Mouse (Mus musculus): ENCODE data around the gene Sema4g.
A peak's percentile ranks its signal among the peaks of the same experiment; 100 is the strongest.

The Sema4g gene

DNA sequence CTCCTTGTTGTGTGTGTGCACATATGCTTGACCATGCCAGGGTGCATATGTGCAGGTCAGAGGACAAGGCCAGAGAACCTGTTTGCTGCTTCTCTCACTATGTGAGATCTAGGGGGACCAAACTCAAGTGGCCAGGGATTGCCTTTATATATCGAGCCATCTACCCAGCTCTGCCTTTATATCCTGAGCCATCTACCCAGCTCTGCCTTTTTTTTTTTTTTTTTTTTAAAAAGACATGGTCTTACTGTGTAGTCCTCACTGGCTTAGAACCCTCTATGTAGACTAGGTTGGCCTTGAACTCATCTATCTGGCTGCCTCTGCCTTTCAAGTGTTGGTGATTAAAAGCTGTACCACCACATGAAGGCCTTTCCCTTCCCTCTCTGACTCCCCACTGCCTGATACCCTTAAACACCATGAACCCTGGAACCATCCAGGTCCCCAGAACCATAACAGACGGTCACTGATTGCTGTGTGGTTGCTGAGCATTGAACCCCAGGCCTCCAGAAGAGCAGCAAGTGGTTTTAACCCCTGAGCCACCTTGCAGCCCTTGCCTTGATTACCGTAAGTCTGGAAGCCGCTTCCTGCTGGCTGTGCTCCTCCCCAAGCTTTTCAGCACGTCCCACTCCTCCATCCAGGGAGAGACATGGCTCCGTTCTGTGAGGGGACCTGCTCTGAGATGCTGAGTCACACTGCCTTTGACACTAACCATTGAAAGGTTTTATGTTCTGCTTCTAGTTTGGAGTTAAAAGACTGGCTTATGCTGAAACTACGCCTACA, 15.0 kb downstream of the Sema4g start:
- DNase-seq (ENCODE audit: low spot score in 2 of 2): no peak

GRCm38 (mm10) chr19:45005444-45005843, 16.5 kb downstream of the Sema4g start, which contains the start of gene Twnk:
Gene Twnk, plus strand, starts transcription at chr19:45005663.
- DNase-seq (ENCODE audit: low spot score in 2 of 2): no peak

GRCm38 (mm10) chr19:45005957-45006712, 17.2 kb downstream of the Sema4g start, which contains the start of gene Mrpl43:
Gene Mrpl43, minus strand, starts transcription at chr19:45006442.
- peak; percentile 88 to 96 for DNase-seq (ENCODE audit: low spot score in 2 of 2)

GRCm38 (mm10) chr19:45007021-45007420, 18.1 kb downstream of the Sema4g start:
- DNase-seq (ENCODE audit: low spot score in 2 of 2): no peak

GRCm38 (mm10) chr19:45007425-45008191, 18.7 kb downstream of the Sema4g start:
- DNase-seq (ENCODE audit: low spot score in 2 of 2): no peak

DNA sequence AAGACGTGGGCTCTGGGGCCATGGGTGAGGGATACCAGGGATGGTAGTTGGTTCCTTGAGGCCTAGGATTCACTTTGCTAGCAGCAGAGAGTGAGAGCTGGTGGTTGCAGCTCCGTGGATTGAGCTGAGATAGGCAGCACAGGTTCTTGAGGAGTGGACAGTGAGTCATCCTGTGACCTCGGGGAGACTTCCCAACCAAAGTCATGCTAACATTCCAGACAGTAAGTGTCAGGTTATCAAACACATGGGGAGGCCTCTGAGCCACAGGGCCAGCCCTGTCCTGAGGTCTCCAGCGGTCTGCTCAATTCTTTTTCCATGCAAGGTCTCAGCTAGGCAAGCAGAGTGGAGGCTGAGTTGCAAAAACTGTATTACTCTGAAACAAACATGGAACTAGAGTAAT, 21.7 kb downstream of the Sema4g start:
- DNase-seq (ENCODE audit: low spot score in 2 of 2): no peak

DNA sequence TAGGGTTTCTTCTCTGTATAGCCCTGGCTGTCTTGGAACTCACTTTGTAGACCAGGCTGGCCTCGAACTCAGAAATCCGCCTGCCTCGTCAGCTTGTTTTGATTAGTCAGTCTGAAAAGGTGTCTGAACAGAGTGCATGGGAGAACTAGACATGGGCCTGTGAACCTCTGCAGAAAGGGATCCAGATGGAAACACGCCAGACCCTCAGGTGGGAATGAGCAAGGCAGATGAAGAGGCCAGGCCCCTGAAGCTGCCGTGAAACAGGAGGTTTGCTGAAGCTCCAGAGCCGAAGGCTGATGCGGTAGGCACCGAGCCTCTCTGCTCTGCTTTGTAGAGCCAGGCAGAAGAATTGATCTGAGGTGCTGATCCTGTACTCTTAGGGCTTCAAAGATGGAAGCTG, 23.3 kb downstream of the Sema4g start:
- DNase-seq (ENCODE audit: low spot score in 2 of 2): no peak

GRCm38 (mm10) chr19:45012636-45013035, 23.7 kb downstream of the Sema4g start:
- no peak for DNase-seq (ENCODE audit: low spot score in 2 of 2)

DNA sequence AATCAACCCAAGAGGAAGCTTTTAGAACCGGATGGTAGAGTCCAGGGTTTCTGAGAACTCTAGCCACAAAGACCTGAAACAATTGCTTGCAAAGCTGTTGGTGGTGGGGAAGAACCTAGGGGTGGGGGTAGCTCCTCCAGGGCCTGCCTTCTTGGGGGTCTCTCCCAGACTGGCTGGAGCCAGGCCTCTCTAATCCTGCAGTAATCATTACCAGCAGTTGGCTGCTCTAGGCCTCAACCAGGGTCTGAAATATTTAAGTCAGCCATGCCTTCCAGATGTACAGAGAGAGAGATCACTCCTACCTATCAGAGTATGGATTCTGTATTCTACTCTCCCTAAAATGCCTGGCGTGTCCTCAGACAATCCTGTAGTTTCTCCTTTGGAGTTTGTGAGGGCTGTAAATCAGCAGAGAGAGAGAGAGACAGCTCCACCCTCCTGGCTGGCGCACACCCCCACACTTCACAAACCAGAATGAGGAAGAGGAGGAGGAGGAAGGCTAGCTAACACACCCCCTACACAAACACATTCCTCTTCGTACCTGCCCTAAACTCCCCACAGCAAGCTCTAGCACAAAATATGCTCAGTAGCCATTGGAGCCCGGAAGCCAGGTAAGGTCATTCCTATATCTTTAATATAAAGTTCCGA, 24.8 kb downstream of the Sema4g start:
- no peak for DNase-seq (ENCODE audit: low spot score in 2 of 2)

GRCm38 (mm10) chr19:45014335-45014971, 25.6 kb downstream of the Sema4g start, which contains the start of gene Lzts2:
Gene Lzts2, plus strand, starts transcription at chr19:45014414.
- DNase-seq (ENCODE audit: low spot score in 2 of 2): no peak

DNA sequence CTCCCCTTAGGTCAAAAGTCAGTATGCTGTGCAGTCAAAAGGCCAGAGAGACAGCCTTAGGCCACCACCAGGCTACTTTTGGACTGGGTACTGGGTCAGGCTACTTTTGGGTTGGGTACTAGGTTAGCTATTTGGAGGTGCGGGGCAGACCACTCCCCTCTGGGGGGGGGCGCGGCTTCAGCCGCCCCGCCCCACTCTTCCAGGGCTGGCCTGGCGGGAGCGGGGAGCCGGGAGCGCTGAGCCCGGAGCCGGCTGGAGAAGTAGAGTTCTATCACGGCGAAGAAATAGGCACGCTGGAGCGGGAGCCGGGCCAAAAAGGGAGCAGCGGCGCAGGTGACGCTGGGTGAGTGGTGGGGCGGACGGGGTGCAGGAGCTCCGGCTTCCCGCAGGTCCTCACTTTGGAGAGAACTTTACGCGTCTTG, 26.1 kb downstream of the Sema4g start:
- DNase-seq (ENCODE audit: low spot score in 2 of 2): peak; percentile 27 to 32

GRCm38 (mm10) chr19:45015518-45016281, 26.8 kb downstream of the Sema4g start:
- DNase-seq (ENCODE audit: low spot score in 2 of 2): peak; percentile 72 to 74

GRCm38 (mm10) chr19:45016341-45017215, 27.7 kb downstream of the Sema4g start:
- no peak for DNase-seq (ENCODE audit: low spot score in 2 of 2)

GRCm38 (mm10) chr19:45017216-45017771, 28.4 kb downstream of the Sema4g start:
- DNase-seq (ENCODE audit: low spot score in 2 of 2): no peak

DNA sequence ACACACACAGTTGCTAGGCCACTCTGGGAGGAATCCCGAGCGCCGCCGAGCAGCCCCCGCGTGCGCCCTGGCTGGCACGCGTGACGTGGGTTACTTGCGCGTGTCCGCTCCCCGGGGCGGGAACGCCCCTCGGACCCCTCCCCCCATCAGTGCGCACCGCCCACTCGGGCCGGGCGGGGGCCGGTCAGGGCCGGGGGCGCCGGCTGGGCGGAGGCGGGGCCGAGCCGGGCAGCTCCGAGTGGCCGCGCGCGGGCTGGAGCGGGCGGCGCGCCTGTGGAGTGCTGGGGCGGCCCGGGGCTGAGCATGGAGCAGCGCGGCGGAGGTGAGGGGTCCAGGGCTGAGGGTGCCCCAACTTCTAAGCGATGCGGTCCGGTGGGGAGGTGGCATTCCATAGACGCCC, 29.0 kb downstream of the Sema4g start:
- no peak for DNase-seq (ENCODE audit: low spot score in 2 of 2)

- no peak for DNase-seq (ENCODE audit: low spot score in 2 of 2)
These were observed 29.5 kb downstream of the Sema4g start for GRCm38 (mm10) chr19:45018351-45018831.

DNA sequence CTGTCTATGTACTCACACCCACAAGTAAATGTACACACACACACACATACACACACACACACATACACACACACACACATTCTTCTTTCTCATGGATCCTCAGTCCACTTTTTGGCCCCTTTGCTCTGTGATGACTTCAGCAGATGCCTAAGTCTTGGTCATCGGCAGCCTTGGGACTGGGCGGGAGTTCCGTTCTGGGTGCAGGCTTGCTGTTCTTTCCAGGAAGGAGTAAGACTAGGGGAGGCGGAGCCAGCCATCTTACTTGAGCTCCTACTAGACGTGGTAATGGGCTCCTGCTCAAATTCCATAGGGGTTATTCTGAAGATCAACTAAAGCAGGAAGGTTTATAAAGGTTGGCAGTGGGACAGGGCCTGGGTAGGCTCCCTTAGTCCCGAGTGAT, 31.4 kb downstream of the Sema4g start:
- DNase-seq (ENCODE audit: low spot score in 2 of 2): no peak

- no peak for DNase-seq (ENCODE audit: low spot score in 2 of 2)
These were observed 32.5 kb downstream of the Sema4g start for GRCm38 (mm10) chr19:45021362-45021761.

DNA sequence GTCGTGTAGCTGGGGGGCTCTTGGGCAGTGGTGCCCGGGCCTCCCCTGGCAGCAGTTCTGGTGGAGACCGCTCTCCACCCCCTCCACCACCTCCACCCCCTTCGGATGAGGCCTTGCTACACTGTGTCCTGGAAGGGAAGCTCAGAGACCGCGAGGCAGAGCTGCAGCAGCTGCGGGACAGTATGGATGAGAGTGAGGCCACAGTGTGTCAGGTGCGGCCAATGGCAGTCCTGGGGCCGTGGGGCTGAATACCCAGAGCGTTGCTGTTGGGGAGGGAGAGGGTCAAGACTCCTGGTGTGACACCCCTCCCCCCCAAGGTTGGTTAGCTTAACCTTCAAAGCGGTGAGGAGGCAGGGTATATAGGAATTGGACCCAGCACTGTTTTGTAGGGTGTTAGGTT, 35.1 kb downstream of the Sema4g start:
- no peak for DNase-seq (ENCODE audit: low spot score in 2 of 2)

Measured in thymus, postnatal 10 days (tissue).